Mouse (Mus musculus): ENCODE data around the gene Large1.

Large1 gene

DNA sequence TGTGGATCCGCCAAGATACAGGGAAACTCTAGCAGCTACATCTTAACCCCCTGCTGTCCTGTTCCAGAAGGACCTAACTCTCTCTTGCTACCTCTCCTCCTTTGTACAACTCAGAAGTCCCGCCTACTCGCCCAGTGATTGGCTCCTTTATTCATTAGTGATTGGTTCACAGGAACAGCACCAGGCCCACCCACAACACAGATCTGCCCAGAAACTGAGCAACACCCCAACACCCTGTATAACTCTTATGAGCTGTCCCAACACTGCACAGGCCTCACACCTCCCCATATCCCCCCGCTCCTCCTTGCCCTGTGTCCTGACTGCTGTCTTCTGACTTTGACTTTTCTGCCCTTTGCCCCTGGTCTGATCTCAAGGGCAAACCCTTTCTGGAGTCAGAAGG lies 587.6 kb downstream of the Large1 start:
- DNase-seq: no peak

Data from lung, postnatal 10 days (tissue).